Mouse (Mus musculus) CD4-positive helper T cell, adult 2 months (primary cell): Measurements from ENCODE around the gene Scn11a.

Experiments used
- DNase-seq: peaks from one replicate; pipeline ENCODE4 v3.0.0-alpha.2; 2012; ENCODE audit warnings: low read depth, missing footprints, low spot score

Gene Scn11a

DNA sequence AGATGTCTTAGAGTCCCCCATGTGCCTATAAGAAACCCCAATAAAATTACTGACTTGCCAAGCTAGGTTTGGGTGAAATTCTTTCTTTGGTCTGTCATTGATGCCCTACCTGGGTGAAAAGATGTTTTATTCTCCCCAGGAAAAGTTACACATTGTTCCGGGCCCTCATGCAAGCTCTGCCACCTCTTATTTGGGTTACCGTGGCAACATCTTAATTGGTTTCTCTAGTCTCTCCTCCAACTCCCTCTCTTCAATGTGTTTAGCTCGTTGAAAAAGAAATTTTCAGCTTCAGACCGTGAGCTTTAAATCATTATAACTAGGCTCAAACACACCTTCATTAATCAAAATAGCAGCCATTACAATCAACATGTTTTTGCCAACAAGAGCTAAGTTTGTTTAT is 28.5 kb downstream of the Scn11a start:
- DNase-seq = no peak

DNA sequence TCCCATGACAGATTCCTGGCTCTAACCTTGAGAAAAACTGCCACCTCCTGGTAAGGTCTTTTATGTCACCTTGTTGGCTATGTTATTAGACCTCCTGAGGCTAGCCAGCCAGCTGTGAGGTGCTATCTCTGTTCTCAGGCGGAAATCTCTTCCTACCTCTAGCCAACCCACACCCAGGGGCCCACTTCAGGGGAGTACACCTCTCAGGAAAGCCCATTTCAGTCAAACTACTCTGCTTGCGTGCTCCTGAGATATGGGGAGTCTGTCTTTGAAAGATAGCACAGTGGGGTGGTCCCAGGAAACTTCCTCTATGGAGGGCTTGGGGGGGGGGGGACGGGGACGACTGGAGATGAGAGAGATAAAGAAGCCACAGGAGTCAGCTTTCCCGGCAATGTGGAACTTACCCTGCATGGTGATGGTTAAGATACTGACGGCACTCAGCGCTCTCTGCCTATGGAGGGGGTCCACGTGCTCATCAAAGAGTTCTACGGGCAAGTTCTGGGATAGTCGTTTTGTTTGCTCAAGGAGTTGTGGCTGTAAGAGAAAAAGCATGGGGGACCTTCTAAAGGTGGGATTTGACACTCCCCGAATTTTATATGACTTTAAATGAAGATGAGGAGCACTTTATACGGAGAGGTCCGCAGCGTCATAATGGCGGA is 29.9 kb downstream of the Scn11a start:
- DNase-seq = no peak

DNA sequence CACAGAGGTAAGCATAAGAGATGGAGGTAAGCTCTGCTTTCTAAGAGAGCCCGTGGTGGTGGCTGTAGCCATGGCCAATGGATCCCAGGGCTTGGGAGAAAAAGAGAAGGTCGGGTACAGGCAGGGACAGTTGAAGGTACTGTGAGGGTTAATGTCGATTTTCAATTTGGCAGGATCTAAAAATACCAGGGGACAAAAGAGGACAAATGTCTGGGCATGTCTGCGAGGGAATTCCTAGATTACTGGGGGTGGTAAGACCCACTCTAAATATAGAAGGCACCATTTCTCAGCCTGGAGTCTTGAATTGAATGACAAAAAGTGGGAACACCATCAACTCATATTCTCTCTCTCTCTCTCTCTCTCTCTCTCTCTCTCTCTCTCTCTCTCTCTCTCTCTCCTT is 30.8 kb downstream of the Scn11a start:
- DNase-seq = no peak

DNA sequence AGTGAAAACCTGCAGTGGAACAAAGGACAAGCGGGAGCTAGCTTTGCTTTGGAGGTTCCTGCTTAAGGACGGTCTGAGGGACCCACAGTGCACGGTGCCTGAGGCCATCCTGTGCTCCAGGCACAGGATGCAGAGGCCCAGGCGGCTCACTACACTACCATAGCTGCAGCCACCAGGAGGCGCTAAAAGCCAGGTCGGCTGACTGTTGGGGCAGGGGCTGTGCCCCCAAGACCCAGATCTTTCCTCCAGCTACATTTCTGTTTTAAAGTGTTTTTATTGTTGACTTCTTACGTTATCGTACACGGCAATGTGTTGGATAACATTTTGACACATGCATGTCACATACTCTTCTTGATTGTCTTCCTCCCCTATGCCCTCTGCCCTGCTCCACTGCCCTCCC is 32.8 kb downstream of the Scn11a start:
- DNase-seq = peak; percentile 25

DNA sequence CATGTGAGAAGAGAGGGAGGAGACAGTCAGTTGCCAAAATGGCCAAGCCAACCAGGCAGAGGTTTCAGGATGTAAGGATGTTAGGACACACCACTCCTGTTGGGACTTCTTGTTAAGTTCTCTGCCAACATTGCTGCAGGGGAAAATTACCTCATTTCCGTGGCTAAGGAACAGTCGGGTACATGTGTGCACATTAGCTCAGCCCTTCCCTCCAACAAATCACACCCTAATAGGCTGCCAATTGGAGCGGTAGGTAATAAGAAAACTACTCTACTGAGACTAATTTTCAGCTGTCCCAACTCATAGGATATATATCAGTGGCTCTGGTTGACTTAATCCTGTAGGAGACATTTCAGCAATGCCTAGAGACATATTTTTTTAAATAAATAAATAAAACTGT is 44.4 kb downstream of the Scn11a start:
- no peak for DNase-seq

DNA sequence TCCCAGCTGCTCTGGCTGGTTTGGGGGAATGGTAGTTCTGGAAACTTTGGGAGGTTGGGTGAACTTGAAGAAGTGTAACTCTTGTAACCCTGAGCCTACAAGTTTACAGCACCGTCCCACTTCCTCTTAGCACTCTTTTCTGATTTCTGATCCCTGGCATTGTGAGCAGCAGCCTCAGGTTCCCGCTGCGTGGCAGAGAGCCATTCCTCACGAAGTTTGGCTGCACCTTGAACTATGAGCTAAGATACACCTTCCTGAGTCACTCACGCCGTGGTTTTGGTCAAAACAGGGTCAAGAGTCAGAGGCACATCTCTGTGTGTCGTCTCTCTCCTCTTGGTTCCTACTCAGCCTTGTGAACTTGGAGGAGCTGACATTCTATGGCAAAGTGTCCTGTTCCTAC is 48.6 kb downstream of the Scn11a start:
- no peak for DNase-seq

DNA sequence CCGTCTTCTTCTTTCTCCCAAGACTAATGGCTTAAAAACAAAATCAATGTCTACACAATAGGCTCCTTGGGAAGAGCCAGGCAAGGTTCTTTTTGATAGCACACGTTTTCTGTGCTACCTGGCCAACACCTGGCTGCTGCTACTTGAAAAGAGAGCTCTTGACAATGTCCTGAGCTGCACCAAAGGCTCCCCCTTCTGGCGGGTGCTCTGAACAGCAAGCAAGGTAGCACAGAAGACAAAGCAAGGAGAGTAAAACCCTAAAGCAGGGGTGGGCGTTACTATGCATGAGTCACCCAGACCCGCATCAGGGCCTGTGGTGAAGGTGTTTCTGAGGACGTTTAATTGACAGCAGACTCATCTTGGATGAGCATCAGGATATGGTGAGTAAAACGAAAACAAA is 56.7 kb downstream of the Scn11a start:
- DNase-seq = peak; percentile 57

DNA sequence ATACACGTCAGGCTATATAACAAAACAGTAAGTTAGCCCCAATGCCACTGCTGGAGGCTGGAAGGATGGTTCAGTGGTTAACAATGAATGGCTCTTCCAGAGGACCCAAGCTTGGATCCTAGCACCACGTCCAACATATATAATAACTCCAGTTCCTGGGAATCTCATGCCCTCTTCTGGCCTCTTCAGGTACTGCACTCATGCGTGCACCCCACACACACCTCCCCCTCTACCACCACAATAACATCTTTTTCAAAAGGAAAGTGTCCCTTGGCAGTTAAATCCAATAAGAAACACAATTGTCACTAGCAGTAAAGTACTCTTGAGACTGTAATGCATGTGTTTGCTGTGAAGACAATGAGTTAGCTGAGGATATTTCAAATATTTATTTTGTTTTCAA is 65.0 kb downstream of the Scn11a start:
- DNase-seq = no peak

DNA sequence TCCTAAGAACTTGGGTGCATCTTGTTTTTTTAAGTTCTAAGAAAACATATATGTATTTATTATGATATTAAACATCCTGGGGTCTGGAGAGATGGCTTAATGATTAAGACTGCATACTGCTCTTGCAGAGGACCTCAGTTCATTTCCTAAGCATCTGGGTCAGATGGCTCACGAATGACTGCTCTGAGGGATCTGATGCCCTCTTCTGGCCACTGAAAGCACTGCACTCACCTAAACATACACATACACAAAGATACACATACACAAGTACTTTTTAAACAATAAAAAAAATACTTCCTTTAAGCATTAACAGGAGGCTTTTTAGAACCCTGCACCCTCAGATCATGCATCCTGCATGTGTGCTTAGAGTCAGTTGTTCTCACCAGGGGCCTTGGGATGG is 65.8 kb downstream of the Scn11a start:
- no peak for DNase-seq

DNA sequence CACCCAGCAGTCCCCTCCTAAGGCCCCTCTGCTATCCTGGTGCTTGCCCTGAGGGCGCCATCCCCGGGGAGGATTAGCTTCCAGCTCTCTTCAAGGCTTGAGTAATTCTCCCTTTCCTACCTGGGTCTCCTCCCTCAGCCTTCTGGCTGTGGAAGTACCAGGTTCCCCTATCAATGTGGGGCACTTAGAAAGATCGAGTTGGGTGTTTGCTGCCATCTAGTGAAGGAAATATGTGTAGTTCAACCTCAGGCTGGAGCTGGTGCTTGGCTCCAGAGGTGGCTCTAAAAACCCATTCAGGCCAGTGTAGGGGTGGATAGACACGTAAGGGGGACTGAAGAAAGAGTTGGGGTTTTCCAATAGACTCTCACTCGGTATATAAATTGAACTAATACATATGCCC is 73.7 kb downstream of the Scn11a start:
- DNase-seq = peak; percentile 55

DNA sequence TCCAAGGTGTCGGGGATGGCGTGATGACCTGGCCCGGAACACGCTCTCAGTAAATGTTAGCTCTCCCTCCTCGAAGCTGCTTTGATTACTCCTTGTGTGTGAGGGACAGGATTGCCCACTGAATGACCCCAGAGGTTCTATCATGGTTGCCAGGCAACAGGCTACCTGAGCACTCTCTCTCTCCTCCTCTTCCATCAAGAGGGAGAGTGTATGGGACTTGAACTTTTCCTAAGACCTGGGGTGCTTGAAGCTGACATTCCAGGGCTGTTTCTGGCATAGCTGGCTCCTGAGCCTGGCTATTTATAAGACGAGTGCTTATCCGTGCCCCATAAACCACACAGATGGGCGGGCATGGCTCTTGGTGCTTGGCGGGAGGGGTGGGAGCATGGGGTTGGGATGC is 76.1 kb downstream of the Scn11a start:
- no peak for DNase-seq

DNA sequence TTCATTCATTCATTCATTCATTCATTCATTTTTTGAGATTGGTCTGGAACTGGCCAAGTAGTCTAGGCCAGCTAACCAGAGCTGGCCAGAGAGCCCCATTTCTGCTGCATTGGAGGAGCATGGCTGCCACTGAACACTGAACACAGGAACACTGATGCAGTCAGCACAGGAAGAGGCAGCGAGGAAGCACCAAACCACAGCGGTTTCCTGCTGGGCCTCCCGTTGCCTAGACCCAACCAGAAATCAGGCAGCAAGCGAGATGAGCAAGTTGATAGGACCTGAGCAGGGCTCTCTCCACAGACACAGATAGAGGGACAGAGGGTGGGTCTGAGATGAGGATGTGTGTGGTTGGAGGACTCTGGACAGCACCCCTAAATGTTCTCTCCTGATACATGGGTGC is 81.4 kb downstream of the Scn11a start:
- DNase-seq = peak; percentile 87

DNA sequence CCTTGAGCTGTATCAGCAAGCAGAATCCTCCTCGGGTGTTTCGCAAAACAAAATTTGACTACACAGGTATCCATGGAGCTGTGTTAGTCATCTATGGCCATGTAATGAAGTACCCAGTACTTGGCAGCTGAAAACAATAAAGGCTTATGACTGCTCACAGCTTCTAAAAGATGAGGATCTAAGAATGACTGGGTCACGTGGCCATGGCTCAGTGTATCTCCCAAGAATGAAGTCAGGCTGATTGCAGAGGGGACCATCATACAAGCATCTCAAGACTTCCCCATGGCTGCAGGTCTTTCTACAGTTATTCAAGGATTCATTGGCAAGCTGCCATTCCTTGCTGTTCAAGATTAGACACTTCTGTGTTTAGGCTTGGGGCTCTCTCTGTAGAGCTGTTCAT is 81.9 kb downstream of the Scn11a start:
- DNase-seq = peak; percentile 41

DNA sequence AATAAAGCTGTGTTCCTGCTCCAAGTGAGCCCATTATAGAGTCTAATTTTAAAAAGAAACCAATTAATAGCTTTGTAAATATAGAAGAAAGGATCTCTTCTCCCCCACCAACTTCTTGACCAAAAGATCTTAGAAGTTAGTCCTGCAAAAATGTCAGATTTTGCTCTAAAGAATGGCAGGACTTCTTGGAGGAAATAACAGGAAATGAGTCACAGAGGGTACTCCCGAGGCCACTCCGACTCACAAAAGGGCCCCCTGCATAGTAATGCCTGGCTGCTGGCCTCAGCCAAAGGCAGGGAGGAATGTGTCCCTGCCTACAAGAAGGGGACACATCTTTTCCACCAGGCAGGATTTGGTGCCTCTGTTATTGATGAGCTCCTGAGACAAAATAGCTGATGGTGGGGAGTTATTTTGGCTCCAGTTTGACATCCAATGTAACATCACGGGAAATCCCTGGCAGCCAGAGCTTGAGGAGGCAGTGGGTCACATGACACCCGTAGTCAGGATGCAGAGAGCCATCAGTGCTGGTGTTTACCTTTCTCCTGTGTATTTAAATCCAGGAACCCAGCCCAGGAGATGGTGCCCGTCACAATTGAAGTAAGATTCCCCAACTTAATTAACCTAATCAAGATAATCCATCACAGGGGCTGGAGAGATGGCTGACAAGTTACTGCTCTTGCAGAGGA is 84.0 kb downstream of the Scn11a start:
- no peak for DNase-seq

DNA sequence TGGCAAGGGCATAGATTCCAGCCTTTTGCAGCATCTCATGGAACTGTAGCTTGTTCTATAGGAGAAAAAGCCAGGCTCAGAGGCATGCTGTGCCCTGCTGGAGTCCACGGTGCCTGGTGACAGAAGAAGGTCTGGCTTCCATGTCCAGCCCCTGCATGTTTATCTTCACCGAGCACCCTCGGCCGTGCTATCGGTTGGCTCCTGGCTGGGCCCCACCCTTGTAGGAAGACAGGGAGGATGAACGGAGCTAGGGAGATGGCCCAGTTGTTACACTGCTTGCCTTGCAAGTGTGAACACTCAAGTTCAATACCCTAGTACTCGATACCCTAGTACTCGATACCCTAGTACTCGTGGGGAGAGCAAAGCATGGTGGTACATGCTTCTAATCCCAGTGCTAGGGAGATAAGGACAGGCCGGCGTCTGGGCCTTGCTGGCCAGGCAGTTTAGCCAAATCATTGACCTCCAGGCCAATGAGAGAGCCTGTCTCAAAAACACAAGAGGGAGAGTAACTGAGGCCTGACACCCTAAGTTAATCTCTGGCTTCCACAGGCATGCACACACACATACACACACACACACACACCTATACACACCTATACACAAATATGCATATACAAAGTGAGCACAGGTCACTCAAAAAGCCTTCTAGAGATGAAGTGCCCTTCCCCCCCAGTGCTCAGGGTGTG is 96.7 kb downstream of the Scn11a start:
- no peak for DNase-seq

DNA sequence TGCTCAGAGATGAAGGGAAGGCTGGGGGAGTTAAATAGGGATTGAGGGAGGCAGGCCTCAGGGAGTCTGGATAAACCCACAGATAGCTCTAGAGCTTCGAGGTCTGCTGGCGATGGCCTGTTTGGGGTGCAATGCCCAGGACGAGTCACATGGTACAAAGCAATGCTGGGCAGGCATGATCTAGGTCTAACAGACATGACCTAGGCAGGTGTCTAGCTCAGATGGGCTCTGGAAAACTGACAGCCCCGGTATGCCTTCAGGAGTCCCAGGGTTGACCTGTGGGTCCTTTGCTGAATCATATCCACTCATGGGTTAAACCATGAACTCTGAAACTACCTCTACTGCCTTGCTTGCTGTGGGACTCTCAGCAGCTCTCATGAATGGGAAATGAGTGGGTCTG is 98.3 kb downstream of the Scn11a start:
- DNase-seq = no peak

DNA sequence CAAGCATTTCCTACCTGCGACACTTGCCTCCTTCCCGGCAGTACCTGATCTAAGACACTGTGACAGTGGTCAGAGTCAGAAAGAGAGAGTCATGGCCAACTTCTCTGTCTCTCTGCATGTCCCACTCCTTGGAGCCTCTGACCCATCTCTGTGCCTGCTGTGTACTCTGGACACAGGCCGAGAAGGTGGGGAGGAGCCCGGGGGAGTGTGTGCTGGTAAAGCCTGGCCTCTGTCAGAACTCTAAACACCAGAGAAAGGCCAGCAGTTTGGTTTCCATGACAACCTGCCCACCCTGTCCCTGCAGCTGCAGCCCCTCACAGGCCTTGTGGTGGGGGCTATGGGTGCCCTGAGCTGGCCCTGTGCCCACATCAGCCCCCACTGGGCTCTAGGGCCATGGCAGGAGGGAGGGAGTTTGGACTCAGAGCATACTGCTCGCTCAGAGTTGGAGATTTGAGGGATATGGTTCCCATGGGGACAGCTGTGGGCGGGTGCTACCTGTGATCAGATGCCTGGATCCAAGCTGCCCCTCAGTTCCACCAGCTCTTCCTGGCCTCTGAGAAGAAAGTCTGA is 99.9 kb downstream of the Scn11a start:
- no peak for DNase-seq

DNA sequence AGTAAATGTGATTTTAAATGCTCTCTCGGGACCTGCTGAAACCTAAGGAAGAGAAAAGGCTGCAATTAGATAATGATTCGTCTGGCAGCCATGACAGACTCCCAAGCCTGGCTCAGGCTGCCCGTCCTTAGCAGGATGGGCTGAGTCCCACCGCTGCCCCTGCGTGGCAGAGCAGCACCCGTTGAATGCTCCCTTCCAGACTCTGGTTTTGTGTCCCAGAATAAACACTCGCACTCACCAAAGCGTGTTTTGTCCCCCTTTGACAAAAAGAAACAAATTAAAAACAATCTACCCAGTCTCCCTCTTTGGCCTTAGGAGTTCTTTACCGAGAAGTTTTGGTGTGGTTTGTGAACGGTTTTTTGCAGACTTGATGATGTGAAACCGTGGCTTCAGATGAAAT is 106.0 kb downstream of the Scn11a start, which contains the start of gene Scn10a:
Gene Scn10a (minus strand): TSS at position 101 of the 400 bp plus-strand sequence.
- no peak for DNase-seq

DNA sequence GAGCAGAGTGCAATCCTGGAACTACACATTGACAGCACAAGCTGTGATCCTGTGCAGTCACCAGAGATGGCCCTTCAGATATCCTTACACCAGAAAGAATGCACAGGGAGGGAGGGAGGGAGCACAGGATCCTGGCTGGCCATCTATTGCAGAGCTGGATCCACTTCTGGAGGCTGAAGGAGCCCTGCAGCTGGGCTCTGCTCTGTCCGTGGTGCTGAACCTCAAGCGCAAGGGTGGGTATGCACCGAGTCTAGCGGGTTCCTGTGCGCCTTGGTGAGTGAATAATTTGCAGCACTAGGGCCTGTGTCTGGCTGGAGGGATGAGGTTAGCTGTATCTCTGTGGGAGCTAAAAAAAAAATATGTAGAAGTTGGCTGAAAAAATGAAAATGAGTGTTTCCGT is 118.6 kb downstream of the Scn11a start:
- DNase-seq = no peak
